Mouse (Mus musculus): ENCODE results near the gene Atf6.

Atf6 gene

GRCm38 (mm10) chr1:170659260-170659659 is 208.3 kb downstream of the Atf6 start:
- DNase-seq (ENCODE audit: low read depth, low spot score): no peak

GRCm38 (mm10) chr1:170657643-170658314 is 209.8 kb downstream of the Atf6 start:
- DNase-seq (ENCODE audit: low read depth, low spot score): no peak

- DNase-seq (ENCODE audit: low read depth, low spot score): no peak
Measured at GRCm38 (mm10) chr1:170657228-170657521, 210.4 kb downstream of the Atf6 start.

GRCm38 (mm10) chr1:170656518-170657227 is 210.9 kb downstream of the Atf6 start:
- DNase-seq (ENCODE audit: low read depth, low spot score): no peak

GRCm38 (mm10) chr1:170655280-170655917 is 212.2 kb downstream of the Atf6 start:
- peak; percentile 8 for DNase-seq (ENCODE audit: low read depth, low spot score)

Measured in retina, adult 2 months (tissue).